Mouse (Mus musculus) urinary bladder, postnatal 14 days (tissue): ENCODE measurements around the gene Uqcc1.

Experiments
- DNase-seq: peaks from one replicate; pipeline ENCODE4 v3.0.0; 2021; ENCODE audit warnings: low spot score

Uqcc1 gene

DNA sequence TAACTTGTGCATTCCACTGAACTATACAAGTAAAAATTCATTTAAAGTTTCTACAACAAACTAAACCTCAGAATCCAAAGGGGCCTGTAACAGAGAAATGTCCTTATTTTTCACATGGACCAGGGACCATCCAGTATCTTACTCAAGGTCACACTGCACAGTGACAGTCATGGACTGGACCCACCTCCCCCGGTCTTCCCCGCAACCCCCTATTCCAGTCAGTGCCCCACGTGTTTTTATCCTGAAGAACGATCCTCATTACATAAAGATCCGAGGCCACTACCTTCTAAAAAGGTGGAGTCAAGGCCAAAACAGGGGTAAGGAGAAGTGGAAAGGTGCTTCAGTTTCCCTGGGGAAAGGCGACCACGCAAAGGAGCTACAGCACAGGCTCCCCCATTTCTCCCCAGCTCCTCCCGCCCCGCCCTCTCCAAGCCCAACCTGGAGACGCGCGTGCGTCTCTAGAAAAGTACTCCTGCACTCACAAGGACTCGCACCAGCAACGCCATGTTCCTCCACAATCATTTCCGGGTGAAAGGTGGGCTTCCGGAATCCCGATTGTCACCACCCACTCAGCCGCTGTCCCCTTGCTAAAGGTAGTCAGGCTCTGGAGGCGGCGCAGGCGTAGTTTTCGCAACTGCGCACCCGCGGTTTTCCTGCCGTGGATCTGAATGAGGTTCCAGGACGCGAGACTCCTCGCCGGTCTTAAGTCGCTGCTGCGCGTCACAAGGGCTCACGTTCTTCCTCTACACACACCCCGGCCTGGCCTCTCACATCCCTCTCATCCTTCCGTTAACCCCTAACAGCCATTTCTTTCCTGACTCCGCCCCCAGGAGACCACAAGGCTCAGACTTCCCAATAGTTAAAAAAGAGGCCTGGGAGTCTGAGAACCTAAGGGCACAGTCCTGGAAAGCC lies at the start of gene Uqcc1:
TSS of gene Uqcc1 (minus strand) at position 780 of the 912 bp plus-strand sequence.
- peak; percentile 93 for DNase-seq

DNA sequence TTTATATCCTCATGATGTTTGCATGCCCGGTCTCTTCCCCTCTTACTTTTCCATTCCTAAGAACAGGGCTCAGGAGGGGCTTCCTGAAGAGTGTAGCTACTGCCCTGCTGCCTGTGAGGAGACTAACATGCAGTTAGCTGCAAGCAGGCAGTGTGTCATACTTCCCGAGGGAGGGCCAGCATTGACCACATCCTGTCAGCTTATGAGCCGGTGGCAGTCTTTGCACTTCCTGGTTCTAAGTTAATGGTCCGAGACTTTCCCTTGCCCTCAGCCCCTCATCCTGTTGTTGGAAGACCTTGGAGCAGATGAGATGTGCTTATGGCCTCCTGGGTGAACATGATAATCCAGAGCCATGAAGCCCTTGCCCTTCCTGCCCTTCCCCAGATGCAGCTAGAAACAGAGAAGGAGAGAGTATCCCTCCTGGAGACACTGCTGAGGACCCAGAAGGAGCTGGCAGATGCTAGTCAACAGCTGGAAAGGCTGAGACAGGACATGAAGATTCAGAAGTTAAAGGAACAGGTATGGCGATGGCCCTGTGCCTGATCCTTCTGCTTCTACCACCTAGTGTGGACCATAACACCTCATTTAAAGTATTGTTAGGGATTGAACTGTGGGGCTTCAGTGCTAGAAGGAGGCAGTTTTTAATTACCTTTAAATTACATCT lies 49.4 kb upstream of the Uqcc1 start:
- DNase-seq: no peak

DNA sequence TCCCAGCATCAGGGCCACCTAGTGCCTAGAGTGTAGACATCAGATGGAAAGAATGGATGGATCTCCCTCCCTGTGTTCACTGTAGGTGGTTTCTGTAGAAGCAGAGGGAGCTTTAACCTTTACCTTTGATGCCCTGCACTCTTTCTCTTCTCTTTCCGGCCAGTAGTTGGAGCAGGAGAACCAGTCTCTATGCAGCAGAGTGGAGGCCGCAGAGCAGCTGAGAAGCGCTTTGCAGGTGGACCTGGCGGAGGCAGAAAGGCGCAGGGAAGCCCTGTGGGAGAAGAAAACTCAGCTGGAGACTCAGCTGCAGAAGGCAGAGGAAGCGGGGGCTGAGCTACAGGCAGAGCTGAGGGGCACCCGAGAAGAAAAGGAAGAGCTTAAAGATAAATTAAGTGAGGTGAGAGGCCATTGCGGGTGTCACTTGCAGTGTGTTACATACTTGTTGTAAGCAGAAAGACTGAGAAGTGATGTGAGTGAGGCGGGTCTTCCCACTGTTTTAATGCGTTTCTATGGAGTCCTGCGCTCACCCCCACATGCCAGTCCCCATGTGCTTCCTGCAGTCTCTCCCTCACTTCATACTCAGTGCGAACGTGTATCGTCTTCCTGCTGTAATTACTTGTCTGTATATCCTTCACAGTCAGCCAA lies 44.1 kb upstream of the Uqcc1 start:
- no peak for DNase-seq

DNA sequence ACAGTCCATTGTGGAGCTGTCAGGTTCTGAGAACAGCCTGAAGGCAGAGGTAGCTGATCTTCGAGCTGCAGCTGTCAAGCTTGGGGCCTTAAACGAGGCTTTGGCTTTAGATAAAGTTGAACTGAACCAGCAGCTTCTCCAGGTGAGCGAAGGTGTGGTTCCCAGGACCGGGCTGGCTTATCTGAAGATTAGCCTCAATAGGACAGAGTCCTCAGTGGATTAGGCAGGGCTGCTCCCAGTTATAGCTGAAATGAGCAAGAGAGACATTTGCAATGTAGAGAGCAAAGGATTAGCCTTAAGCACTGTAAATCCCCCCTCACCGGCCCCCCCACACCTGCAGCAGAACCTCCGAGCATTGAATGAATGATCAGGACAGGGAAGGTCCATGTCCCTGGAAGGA lies 43.2 kb upstream of the Uqcc1 start:
- no peak for DNase-seq

DNA sequence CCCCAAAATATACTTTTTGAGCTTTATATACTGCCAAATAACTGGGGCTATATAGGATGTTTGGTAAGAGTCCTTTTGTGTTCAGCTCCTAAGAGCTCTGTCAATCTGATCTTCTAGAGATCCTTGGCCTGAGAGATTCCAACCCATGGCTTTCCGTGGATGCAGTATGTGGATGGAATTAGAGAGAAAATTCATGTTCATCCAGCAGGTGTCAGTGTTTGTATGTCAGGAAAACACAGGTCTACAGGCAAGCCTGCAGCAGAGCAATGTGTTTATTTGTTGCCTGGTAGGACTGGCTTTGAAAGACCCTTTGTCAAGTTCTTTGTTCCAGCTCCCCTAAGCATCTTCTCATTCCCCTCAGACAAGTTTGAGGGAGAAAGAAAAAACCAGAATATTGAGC lies 32.9 kb upstream of the Uqcc1 start:
- no peak for DNase-seq

DNA sequence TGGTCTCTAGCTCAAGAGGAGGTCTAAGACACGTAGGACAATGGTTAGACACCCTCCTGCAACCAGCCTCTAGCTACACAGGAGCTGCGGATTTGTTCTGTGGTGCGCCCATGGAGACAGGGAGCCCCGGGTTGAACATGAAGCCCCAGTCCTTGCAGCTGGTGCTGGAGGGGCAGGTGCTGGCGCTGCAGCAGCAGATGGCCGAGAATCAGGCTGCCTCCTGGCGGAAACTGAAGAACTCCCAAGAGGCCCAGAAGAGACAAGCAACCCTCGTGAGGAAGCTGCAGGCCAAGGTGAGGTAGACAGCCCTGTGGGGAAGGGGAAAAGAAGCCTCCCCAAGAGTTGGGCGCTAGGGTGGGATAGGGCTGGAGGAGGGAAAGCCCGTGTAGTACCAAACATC lies 31.8 kb upstream of the Uqcc1 start:
- no peak for DNase-seq

DNA sequence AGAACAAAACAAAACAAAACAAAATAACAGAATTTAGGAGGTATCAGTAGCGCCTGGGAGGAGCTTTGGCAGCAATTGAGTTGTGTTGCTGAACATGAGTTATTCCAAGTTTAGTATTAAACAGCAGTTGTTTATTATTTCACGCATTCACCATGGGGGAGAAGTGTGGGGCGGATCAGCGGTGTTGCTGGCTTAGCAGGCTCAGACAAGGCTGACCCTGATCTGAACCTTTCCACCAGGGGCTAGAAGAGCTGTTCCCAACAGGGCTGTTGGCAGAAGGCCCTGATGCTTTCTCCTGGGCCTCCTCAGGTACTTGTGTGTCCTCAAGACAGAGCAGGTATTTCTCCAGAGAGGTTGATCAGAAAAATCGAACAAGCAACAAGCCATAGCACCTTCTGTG lies 29.9 kb upstream of the Uqcc1 start:
- DNase-seq: no peak

DNA sequence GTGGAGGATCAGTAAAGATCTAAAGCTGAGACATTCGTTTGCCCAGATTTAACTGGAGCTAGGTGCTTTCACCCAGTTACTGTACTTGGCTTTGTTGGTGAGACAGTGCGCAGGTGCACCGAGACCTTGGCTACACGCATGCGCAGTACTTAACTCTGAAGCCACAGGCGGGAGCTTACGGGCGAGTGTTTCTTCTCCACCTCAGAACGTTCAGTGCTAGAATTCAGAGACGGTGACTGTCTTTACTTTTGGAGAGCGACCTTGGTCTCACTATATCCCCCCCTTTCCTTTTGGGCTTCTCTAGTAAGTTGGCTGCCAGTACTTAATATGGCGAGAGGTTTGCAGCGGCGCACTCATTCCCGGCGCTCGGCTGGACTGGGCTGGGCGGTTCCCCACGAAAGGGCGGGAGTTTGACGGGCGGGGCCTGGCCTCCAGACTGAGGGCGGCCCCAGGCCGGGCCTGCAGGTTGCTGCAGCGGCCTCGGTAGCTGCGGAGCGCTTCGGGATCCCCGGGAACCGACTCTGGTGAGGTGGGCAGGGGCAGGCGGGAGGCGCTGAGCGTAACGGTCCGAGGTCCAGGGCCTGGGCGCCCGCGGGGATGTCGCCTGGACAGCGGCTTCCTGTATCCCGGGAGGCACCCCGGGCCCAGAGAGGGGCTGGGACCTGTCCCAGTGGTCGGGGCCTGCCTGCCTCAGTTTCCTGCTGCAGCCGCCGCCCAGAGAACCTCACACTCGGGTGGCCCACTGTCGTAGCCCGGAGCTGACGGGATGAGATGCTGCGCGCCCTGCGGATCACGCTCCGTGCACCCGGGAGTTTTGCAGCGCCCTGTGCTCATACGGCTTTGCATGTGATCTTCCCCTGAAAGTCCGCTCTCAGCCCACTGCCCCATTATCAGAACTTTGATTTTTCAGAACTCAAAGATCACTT lies 26.3 kb upstream of the Uqcc1 start, which contains the start of gene Cep250:
TSS of gene Cep250 (plus strand) at position 325 of the 926 bp plus-strand sequence.
- DNase-seq: peak; percentile 93

DNA sequence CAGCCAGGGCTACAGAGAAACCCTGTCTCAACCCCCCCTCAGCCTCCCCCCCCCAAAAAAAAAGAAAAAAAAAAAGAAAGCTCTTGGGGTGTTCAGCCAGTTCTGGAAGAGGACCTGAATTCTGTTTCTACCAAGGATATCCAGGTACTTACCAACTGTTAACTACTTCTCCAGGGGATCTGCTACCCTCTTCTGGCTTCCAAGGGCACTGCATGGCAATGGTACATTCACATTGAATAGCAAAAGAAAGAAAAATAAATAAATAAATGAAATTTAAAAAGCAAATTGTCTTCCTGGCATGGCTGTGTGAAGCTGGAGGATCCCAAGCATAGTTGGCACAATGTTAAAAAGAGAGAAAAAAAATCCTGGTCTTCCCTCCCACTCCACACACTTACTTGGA lies 21.9 kb upstream of the Uqcc1 start:
- peak; percentile 73 for DNase-seq

DNA sequence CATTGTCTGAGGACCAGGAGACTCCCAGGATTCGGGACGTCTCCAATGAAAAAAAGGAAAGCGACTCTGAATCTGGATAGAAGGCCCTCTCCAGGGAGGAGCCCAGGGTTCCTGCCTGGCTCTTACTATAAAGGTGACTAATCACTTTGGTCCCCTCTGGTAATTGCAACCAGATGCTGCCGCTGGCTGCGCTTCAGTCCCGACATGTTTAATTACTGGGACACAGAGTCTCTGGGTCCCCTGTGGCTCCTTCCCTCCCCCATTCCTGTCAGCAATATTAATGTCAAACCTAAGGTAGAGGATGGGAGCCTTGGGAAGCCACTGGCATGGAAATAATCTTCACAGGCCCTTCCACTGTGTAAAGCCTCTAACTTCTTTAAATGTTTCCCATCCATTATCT lies 19.3 kb upstream of the Uqcc1 start:
- DNase-seq: no peak

DNA sequence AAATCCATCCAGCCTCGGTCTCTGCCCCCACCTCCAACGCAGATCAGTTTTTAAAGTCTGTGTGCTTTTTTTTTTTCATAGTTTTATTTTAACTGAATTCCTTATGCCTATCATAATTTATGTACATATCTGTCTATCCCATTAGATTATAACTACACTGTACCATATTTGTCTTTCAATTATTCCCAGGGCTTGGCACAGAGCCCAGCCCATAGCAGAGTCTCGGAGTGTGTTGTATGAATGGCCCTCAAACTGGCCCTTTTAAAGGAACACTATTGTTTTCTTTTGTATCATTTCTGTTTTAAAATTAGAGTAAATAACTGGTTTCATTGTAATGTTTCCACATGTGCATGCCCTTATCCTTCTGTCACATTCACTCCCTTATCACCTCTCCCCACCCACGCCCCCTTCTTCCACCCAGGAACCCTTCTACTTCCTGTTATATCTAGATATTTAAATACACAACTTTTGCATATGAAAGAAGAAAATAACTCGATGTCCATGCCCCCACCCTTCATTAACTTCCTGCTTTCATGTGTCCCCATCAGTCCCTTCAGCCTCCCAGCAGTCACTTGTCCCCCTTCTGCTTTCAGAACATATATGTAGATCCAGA lies 17.4 kb upstream of the Uqcc1 start:
- DNase-seq: no peak

DNA sequence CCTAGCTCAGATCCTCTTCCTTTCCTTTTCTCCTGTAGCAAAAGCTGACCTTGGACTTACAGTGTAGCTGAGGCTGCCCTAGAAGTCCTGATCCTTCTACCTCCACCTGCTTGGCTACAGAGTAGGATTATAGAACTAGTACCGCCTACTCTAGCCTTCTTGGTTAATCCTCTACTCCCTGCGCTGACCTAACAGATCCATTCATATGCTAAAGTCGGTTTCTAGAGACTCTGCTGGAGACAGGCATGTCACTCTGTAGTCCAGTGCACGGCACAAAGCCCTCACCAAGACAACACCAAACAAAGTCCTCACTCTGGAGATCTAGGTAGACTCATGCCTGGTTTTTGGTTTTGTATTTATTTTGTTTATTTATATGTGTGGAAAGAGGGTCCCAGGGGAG lies 16.4 kb upstream of the Uqcc1 start:
- no peak for DNase-seq

DNA sequence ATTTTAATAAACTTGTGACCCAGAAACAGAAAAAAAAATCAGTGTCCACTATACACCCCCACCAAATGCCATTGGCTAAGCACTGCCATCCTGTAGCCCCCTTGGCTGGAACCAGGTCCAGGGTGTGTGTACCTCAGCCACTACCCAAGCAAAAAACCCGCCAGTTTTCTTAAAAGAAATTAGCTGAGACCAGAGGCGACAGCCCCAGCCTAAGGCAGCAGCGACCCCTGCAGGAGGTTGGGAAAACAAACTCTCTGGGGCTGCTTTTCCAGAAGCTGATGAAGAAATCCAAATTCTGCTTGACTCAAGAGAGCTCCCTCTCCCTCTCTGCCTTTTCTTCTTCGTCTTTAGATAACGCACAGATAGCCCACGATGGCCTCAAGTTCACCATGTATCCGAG lies 16.0 kb upstream of the Uqcc1 start:
- peak; percentile 79 for DNase-seq

DNA sequence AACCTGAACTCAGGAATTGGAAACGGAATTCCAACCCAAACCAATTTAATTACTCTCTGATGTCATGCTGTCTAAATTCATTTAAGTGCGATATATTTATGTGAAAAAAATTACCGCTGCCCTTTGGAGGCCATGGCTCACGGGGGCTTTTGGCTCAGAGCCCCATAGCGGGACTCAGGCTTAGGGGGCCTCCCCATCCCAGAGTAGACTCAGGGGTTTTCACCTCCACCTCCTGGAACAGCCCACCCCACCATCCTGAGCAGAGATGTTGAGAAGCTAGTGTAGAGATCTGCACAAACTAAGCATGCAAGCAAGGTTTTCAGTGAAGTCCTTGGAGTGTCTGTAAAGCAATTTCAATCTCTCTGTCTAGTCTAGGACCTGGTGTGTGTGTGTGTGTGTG lies 15.5 kb upstream of the Uqcc1 start:
- no peak for DNase-seq

DNA sequence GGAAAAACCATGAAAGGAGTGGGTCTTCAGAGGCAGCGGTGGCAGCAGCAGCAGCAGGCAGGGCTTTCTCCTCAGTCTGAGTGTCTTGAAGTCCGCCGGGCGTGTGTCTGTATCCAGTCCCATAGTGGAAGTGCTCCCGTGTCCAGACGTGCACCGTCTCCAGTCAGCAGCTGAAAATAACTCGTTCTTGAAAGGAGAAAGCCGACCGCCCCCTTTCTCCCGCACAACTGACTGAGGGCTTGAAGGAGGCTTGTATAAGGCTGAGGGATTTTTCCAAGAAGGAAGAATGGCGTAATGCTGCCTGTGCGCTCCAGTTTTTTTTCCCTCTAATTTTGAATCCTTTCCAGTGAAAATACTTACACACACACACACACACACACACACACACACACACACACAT lies 15.0 kb upstream of the Uqcc1 start, which contains the start of gene Gdf5:
TSS of gene Gdf5 (minus strand) at position 244 of the 400 bp plus-strand sequence.
- DNase-seq: no peak

DNA sequence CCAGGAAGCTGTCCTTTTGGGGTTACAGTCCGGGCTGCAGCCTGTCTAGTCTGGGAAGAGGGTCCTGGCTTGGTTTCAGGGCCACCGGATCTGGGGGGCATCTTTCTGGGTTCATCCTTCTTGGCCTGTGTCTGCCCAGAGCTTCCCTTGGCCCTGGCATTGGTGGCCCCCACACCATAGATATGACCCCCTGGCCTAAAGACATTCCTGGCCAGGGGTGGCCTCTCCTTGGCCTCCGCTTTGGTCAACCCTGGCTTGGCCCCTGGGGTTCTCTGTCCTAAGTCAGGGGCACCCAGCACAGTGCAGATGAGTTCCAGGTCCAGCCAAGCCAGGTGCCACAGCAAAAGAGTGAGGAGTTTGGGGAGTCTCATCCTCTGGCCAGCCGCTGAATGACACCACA lies 14.6 kb upstream of the Uqcc1 start:
- DNase-seq: no peak

DNA sequence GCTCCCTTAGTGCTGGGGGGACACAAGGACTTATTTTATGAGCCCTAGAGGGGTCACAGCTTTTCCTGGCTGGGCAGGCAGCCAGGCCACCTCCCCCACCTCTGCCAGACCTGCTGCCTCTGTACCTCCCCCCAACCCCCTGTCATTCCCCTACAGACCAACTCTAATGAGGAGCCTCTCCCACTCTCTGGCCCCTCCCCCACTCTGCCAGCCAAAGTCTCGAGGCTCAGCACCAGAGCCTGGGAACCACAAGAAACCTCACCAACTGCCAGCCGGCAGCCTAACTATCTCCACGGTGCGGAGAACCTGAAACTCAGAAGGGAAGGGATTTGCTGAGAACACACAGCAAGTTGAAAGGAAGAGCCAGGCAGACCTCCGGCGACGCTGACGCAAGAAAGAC lies 13.4 kb upstream of the Uqcc1 start:
- no peak for DNase-seq

DNA sequence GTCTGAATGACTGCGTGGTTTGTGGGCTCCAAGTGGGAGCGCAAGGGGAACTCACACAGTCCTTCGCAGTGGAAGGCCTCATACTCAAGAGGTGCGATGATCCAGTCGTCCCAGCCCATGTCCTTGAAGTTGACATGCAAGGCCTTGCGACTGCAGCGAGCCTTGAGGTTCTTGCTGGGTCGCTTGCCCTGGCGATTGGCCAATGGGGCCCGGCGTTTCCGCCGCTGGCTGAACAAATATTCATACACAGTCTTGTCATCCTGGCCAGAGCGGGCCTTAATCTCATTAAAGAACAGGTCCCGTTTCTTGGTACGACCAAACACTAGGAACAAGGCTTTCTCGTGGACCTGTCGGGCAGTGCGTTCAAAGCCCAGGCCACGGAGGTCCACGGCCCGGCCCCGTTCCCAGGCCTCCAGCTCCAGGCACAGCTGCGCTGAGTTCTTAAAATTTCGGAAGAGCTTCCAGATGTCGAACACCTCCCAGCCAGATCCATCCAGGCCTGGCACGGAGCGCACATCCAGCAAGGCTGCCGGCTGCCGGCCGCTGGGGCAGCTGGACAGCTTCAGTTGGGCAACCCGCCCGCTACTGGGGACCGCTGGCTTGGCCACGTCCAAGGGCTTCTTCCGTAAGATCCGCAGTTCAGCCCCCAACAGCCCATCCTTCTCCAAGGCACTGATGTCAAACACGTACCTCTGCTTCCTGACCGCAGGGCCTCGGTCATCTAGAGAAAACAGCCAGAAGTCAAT lies 11.8 kb upstream of the Uqcc1 start:
- DNase-seq: no peak

DNA sequence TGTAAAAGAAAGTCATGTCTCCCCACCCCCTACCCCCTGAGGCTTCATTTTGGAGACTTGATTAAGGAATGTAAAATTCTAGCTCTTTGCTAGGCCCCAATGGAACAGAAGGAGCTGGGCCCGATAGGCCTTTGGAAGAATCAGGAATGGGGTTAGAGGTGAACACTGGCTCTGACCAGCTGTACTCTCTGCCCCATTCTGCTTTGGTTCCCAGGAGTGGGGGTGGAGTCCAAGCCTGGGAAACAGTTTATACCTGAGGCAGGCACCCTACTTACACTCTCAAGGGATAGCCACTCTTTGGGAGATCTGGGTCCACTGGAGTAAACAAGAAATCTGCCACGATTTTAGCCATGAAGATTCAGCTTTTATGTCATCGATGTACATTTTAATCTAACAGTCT lies 10.6 kb upstream of the Uqcc1 start, which contains the start of gene Gm15557:
TSS of gene Gm15557 (plus strand) at position 48 of the 400 bp plus-strand sequence.
- no peak for DNase-seq

DNA sequence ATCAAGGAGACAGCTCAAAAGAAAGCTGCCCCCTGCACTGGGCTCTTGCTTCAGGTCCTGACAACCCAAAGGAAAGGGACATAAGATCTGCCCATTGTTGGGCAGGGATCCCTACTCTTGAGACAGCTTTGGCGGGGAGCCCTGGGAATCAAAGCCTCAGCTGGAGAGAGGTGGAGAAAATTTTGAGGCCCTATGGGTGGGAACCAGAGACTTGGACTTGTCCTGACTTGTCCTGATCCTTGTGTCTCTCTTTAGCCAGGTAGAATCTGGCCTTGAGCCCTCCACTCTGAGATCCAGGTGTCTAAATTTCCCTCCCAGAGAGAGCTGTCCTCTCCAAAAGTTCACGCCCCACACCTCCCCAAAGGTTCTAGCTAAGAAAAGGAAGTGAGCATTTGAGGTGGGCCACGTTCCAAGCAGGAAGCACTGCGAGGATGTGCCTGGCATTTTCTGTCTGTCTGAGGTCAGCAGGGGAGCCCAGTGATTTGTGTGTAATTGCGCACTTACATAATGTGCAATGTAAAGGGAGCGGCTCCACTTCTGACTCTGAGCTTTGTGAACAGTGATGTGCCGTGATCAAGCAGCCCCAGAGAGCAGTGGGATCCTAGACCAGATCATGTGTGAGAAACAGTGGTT lies 9.9 kb upstream of the Uqcc1 start:
- no peak for DNase-seq
